Mouse (Mus musculus): ENCODE results near the gene Gm20521.

DNA sequence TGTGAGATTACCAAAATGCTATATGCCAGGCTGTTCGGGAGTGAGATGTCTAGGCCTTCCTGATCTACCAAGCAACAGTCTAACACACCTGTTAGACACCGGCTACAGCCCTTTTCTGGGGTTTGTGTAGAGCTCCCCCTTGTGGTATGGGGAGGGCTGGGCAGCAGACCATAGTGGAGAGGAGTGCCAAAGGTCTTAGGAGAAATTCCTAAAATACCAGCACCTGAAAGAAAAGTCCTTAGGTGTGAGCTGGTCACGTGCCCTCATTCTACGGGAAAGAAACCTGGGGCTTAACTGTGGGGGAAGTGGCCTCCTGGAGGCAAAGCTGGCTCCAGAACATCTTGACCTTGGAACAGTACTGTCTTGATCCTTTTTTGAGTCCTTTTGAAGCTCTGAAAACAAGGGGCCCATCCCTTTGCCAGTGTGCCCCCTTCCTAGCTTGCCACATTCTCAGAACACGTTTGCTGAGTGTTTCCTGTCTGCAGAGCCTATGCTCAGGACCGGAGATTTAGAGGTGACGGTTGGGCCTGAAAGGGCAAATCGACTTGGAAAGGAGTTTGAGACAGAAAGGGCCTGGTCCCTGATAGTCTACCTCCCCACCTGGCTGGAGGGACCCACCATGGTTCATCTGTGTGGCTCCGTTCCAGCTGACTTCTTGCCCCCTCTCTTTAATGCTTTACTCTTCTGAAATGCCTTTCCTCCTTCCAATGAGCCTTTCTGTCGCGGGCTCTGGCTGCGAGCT lies 56.4 kb downstream of the Gm20521 start:
- TF ChIP-seq CTCF (IDR thresholded peaks at IDR 0.05; ENCODE audit: extremely low read depth, insufficient read depth, low read length): peak; percentile 79
- TF ChIP-seq POLR2A (IDR thresholded peaks at IDR 0.05; ENCODE audit: extremely low read depth, insufficient read depth, low read length): no peak
